Mouse (Mus musculus) midbrain, embryonic 13.5 days (tissue): ENCODE measurements around the gene Isyna1. TPM values are rescaled to one million over a fixed set of nuclear protein-coding genes. Genes with fewer than 3 reads are reported as not detected.
"Not testable (repeated sequence)": the region's sequence is repeated elsewhere in the genome, so short reads cannot be mapped to it uniquely, and the experiment has no call there.

Experiments
- ATAC-seq: fragments of 200-750 bp; cut with Nextera tagmentation; 2 replicates; pipeline ENCODE4 v1.8.0; 2017; ENCODE audit warnings: mild to moderate bottlenecking, moderate TSS enrichment, moderate library complexity
- H3K27ac ChIP-seq: fragments of 300-500 bp; sonication (generic); 2 replicates; pipeline ENCODE4 v1.5.1; 2015; ENCODE audit warnings: inconsistent platforms, mild to moderate bottlenecking, moderate library complexity
- H3K27me3 ChIP-seq: fragments of 300-500 bp; sonication (generic); 2 replicates; pipeline ENCODE4 v1.6.1; 2015; ENCODE audit warnings: mild to moderate bottlenecking, inconsistent platforms
- H3K36me3 ChIP-seq: fragments of 300-500 bp; sonication (generic); 2 replicates; pipeline ENCODE4 v1.6.1; 2015; ENCODE audit warnings: mild to moderate bottlenecking, inconsistent platforms
- H3K4me1 ChIP-seq: fragments of 300-500 bp; sonication (generic); replicated peaks from 2 replicates; pipeline ENCODE4 v1.6.1; 2015; ENCODE audit warnings: inconsistent platforms
- H3K4me2 ChIP-seq: fragments of 300-500 bp; sonication (generic); replicated peaks from 2 replicates; pipeline ENCODE4 v1.6.1; 2015; ENCODE audit warnings: moderate library complexity, mild to moderate bottlenecking, inconsistent platforms
- H3K4me3 ChIP-seq: fragments of 300-500 bp; sonication (generic); replicated peaks from 2 replicates; pipeline ENCODE4 v1.5.1; 2015; ENCODE audit warnings: mild to moderate bottlenecking, inconsistent platforms
- H3K9ac ChIP-seq: fragments of 300-500 bp; sonication (generic); replicated peaks from 2 replicates; pipeline ENCODE4 v1.6.1; 2015; ENCODE audit warnings: mild to moderate bottlenecking, inconsistent platforms
- H3K9me3 ChIP-seq: fragments of 300-500 bp; sonication (generic); 2 replicates; pipeline ENCODE4 v1.6.1; 2016; ENCODE audit warnings: mild to moderate bottlenecking, inconsistent platforms
- WGBS: fragments of 180-500 bp; shearing (Covaris S2); methylation state at CpG from one replicate; pipeline ENCODE4 v1.1.7; 2015; 5-methylcytosine and 5-hydroxymethylcytosine counted together
- polyA plus RNA-seq: library from polyadenylated mRNA; unstranded; fragments of >200 nt; fragmentation: Nextera tagmentation; extraction: Ambion mirVana; gene quantifications from 2 replicates; pipeline ENCODE4 v1.2.1, GENCODE M21; 2015

The Isyna1 gene
- polyA plus RNA-seq, 1 experiment from 2014 or later = 133 TPM

DNA sequence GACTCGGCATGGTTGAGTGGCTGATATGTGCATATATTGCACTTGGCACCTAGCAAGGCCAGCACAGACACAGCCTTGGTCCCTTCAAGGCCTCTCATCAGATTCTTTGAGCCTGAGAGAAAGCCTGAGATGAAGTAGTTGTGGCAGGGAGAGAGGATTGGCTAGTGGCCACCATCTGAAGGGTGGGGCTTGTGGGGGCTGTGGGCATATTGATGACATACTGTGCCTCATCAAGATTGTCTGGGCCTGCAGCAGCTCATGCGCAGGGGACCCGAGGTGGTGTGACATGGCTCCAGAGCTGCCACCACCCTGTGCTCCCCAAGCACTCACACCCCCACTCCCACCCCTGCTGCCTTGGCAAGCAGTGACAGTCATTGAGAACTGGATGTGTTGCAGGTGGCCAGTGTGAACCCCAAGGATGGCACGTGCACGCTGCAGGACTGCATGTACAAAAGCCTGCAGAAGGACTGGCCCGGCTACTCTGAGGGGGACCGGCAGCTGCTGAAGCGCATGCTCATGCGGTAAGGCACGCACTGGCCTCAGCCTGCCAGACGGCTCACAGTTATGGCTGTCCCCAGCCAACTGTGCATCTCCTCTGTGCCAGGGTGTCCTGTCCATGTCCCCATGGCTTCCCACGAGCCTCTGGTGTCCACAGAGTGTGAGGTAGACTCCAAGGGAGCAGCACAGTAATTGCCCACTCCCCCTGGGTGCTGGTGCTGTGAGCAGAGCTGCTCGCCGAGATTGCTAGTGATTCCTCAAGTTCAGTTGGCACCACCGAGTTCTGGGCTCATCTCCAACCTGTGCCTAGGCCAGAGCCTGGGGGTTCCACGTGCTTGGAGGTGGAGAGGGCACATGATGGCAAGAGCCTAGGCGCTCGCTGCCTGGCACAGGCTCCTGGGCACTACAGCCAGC lies 10.4 kb upstream of the Isyna1 start:
- Histone ChIP-seq H3K9ac (no peak overlapping the region), H3K4me1 (no peaks in the 10 kb centered on the region), H3K27me3 (no peaks in the 10 kb centered on the region), H3K27ac (no peak overlapping the region), H3K36me3 (peaks cover 92% of the 10 kb centered on the region), H3K4me2 (no peak overlapping the region), H3K9me3 (no peaks in the 10 kb centered on the region), H3K4me3 (no peak overlapping the region)
- 90% methylated on average over 18 of the region's 18 CpGs for WGBS
- ATAC-seq = no peak

DNA sequence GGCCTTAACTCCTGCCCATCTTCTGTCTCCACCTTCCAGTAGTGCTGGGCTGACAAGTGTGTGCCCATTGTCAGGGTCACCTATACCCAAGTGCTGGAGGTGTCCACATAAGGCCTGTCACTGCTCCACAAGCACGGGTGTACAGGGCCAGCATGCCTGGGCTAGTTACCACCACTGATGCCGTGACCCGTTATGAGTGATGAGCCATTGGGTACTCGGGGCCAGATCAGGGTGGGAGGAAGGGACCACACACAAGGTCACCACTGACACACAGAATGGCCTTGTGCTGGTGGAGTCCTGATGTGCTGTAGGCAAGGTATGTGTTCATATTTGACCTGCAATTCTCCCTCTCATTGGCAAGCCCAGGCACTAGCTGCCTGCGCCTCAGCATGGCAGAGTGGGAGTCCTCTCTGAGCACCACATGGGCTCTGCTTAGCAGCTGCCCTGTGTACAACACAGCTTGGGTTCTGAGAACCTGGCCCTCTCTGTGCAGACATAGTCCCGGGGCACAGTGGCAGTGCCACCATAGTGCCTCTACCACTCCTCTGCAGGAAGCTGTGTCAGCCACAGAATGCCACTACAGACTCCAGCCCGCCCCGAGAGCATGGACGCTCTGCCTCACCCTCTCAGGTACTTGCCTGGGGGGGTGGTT lies 9.4 kb upstream of the Isyna1 start:
- Histone ChIP-seq H3K4me2 (no peak overlapping the region), H3K27ac (0 out of 2 replicates have a peak overlapping the region, but pooled peaks have one; percentile 30), H3K9ac (no peak overlapping the region), H3K9me3 (no peaks in the 10 kb centered on the region), H3K4me3 (no peak overlapping the region), H3K36me3 (peaks cover 95% of the 10 kb centered on the region), H3K27me3 (no peaks in the 10 kb centered on the region), H3K4me1 (no peaks in the 10 kb centered on the region)
- peak; percentile 55 for ATAC-seq
- 92% methylated on average over 9 of the region's 9 CpGs for WGBS

DNA sequence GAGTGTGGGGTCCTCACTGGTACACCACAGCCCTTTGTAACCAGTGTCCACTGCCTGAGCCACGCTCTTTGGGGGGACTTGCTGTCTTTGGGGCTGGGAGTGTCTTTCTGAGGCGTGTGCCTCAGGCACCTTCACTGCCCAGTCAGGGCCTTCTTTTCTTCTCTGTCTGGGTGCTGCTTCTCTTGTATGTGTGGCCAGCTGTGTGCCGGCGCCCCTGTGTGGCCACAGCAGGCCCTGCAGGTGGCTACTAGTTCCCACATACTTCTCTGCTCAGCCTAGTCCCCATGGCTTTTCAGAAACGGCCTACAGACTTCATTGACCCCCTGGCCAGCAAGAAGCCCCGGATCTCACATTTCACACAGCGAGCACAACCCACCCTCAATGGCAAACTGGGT lies 8.9 kb upstream of the Isyna1 start:
- WGBS = 40% methylated on average over 7 of the region's 7 CpGs
- Histone ChIP-seq H3K9me3 (no peaks in the 10 kb centered on the region), H3K4me1 (no peaks in the 10 kb centered on the region), H3K27me3 (no peaks in the 10 kb centered on the region), H3K9ac (no peak overlapping the region), H3K4me3 (no peak overlapping the region), H3K4me2 (no peak overlapping the region), H3K36me3 (peaks cover 97% of the 10 kb centered on the region), H3K27ac (0 out of 2 replicates have a peak overlapping the region, but pooled peaks have one; percentile 30)
- ATAC-seq = peak; percentile 63

DNA sequence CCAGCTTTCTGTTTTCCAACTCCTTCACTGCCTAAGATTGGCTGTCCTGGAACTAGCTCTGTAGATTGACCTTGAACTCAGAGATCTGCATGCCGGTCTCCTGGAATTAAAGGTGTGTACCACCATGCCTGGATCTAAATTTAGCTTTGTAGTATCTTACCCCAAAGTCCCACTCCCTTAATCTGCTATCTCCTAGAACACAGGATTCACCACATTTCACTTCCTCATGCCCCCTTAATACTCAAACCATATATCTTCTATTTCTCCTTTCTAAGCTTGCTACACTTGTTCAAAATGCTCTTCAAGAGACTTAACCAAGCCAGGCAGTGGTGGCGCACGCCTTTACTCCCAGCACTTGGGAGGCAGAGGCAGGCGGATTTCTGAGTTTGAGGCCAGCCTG lies 6.2 kb upstream of the Isyna1 start:
- not testable (repeated sequence) for H3K4me1 ChIP-seq, H3K27ac ChIP-seq, ATAC-seq, H3K27me3 ChIP-seq, H3K9me3 ChIP-seq, H3K9ac ChIP-seq, H3K4me2 ChIP-seq, H3K4me3 ChIP-seq
- 97% methylated on average over 4 of the region's 4 CpGs for WGBS
- peaks cover 91% of the 10 kb centered on the region for H3K36me3 ChIP-seq

DNA sequence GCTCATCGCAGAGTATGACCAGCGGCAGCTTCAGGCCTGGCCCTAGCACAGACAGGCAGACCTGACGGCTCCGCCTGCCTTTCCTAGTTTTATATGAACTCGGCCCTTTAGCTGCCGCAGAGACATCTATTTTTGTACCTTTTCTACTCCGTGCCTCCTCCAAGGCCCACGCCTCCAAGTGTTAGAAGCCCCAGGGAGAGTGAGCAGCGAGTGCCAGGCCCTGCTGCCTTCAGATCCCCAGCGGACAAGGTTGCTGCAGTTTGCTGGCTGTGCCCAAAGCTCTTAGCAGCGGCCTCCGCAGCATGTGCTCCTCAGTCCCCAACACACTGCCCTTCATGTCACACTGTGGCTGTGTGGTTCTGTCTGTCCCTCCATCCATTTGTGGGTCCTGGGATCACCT lies 2.6 kb upstream of the Isyna1 start:
- Histone ChIP-seq H3K9ac (no peak overlapping the region), H3K9me3 (no peaks in the 10 kb centered on the region), H3K4me3 (no peak overlapping the region), H3K36me3 (peaks cover 64% of the 10 kb centered on the region), H3K4me2 (no peak overlapping the region), H3K27me3 (peaks cover 15% of the 10 kb centered on the region), H3K4me1 (peaks cover 32% of the 10 kb centered on the region), H3K27ac (no peak overlapping the region)
- WGBS = 90% methylated on average over 12 of the region's 12 CpGs
- no peak for ATAC-seq

DNA sequence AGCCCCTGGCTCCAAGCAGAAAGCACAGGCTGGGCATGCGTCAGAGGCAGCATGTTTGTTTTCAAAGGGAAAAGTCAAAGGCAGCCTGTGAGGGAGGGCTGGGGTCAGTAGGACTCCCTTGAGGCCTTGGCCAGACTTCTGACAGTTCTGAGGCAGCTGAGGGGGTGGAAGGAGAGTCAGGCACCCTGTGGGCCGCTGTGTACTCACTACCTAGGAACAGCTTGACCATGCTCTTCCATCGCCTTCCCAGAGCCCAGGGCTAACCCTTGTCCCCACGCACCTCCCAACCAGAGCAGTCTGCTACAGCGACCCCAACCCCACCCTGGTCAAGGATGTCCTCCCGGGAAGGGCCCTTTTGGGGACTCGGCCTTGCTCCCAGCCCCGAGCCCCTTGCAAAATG lies 1.0 kb upstream of the Isyna1 start:
- H3K27me3 ChIP-seq = peaks cover 23% of the 10 kb centered on the region
- peak overlapping the region; percentile 97; the same call in 1 of the 2 replicates for H3K4me2 ChIP-seq
- H3K4me1 ChIP-seq = peaks cover 48% of the 10 kb centered on the region
- H3K36me3 ChIP-seq = peaks cover 55% of the 10 kb centered on the region
- H3K9me3 ChIP-seq = no peaks in the 10 kb centered on the region
- no peak overlapping the region for H3K4me3 ChIP-seq
- WGBS = 48% methylated on average over 8 of the region's 8 CpGs
- H3K27ac ChIP-seq = peak overlapping the region; percentile 20; the same call in 1 of the 2 replicates
- H3K9ac ChIP-seq = peak overlapping the region; percentile 28; the same call in 1 of the 2 replicates
- no peak for ATAC-seq

DNA sequence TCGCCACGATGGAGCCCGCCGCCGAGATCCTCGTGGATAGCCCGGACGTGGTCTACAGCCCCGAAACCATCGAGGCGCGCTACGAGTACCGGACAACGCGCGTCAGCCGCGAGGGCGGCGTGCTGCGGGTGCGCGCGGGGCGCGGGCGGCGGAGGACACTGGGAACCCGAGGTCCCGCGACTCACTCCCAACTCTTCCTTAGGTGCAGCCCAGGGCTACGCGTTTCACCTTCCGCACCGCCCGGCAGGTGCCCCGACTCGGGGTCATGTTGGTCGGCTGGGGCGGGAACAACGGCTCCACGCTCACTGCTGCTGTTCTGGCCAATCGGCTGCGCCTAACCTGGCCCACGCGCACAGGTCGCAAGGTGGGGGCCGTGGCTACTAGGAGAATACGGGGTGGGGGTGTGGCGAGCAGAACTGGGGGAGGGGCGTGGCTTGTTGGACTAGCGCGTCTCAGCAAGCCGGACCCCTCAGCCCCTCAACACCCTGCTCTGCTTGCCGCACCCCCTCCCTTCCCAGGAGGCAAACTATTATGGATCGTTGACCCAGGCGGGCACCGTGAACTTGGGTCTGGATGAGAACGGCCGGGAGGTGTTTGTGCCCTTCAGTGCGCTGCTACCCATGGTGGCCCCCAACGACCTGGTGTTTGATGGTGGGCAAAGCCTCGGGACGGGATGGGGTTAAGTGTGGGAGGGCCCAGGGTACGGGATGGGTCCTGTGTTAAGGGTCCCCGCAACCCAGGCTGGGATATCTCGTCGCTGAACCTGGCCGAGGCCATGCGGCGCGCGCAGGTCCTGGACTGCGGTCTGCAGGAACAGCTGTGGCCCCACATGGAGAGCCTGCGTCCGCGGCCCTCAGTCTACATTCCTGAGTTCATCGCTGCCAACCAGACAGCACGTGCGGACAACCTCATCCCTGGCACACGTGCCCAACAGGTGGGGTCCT lies 720 bp downstream of the Isyna1 start:
- peak overlapping the region; percentile 69 for H3K27ac ChIP-seq
- WGBS = 10% methylated on average over 82 of the region's 82 CpGs

DNA sequence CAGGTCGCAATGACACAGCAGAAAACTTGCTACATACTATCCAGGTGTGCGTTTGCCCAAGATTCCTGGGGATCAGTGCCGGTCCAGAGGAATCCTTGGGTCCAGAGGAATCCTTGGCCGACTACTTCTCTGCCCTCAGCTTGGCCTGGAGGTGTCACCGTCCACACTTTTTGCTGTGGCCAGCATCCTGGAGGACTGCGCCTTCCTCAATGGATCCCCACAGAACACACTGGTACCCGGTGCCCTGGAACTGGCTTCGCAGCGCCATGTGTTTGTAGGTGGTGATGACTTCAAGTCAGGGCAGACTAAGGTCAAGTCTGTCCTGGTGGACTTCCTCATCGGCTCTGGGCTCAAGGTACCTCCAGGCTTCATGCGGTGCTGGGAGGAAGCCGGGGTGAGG lies 1.6 kb downstream of the Isyna1 start:
- WGBS = 95% methylated on average over 12 of the region's 12 CpGs

More for the DNA sequence above, 720 bp downstream of the Isyna1 start:
- H3K36me3 ChIP-seq = peaks cover 40% of the 10 kb centered on the region
- ATAC-seq = peak; percentile 17
- peaks cover 26% of the 10 kb centered on the region for H3K27me3 ChIP-seq
- H3K4me3 ChIP-seq = peak overlapping the region; percentile 59
- peak overlapping the region; percentile 78 for H3K9ac ChIP-seq
- H3K4me2 ChIP-seq = peak overlapping the region; percentile 97
- no peaks in the 10 kb centered on the region for H3K9me3 ChIP-seq
- H3K4me1 ChIP-seq = peaks cover 65% of the 10 kb centered on the region

DNA sequence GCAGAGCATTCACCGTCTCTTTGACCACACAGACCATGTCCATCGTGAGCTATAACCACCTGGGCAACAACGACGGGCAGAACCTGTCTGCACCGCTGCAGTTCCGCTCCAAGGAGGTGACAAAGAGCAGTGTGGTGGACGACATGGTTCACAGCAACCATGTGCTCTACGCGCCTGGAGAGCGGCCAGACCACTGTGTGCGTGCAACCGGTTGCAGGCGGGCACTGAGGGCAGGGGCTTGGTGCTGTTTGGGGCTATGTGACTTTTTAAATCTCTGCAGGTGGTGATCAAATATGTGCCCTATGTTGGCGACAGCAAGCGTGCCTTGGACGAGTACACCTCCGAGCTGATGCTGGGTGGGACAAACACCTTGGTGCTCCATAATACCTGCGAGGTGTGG lies 2.0 kb downstream of the Isyna1 start:
- Histone ChIP-seq H3K27ac (no peak overlapping the region), H3K4me1 (peaks cover 79% of the 10 kb centered on the region), H3K9ac (no peak overlapping the region), H3K27me3 (peaks cover 26% of the 10 kb centered on the region), H3K4me2 (no peak overlapping the region), H3K9me3 (no peaks in the 10 kb centered on the region), H3K36me3 (peaks cover 29% of the 10 kb centered on the region), H3K4me3 (no peak overlapping the region)
- 95% methylated on average over 18 of the region's 18 CpGs for WGBS
- no peak for ATAC-seq

More for the DNA sequence above, 1.6 kb downstream of the Isyna1 start:
- Histone ChIP-seq H3K27ac (no peak overlapping the region), H3K36me3 (peaks cover 31% of the 10 kb centered on the region), H3K4me2 (peak overlapping the region; percentile 97), H3K27me3 (peaks cover 26% of the 10 kb centered on the region), H3K4me1 (peaks cover 75% of the 10 kb centered on the region), H3K4me3 (no peak overlapping the region), H3K9me3 (no peaks in the 10 kb centered on the region), H3K9ac (no peak overlapping the region)
- ATAC-seq = no peak

DNA sequence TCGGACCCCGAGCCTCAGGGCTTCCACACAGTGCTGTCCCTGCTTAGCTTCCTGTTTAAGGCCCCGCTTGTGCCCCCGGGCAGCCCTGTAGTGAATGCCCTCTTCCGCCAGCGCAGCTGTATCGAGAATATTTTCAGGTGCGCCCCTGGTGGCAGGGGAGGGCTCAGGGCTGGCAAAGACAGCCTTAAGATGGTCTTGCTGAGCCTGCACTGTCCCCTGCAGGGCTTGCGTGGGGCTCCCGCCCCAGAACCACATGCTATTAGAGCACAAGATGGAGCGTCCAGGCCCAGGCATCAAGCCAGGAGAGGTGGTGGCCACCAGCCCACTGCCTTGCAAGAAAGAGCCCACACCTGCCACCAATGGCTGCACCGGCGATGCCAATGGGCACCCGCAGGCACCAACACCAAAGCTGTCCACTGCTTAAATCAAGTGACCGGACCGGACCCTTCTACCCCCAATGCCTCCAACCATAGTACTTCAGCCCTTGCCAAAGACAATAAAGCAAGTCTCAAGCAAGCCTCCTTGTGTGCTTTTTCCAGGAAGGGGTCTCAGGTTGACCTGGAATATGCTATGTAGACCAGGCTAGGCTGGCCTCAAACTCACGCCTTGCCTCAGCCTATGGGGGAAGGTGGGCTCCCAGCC lies 2.7 kb downstream of the Isyna1 start:
- WGBS = 83% methylated on average over 17 of the region's 17 CpGs

More for the DNA sequence above, 2.7 kb downstream of the Isyna1 start:
- H3K9me3 ChIP-seq = no peaks in the 10 kb centered on the region
- no peak for ATAC-seq
- peak overlapping the region; percentile 76 for H3K4me2 ChIP-seq
- peaks cover 85% of the 10 kb centered on the region for H3K4me1 ChIP-seq
- H3K4me3 ChIP-seq = peak overlapping the region; percentile 43; the same call in 1 of the 2 replicates
- peaks cover 26% of the 10 kb centered on the region for H3K27me3 ChIP-seq
- H3K36me3 ChIP-seq = peaks cover 25% of the 10 kb centered on the region
- H3K27ac ChIP-seq = no peak overlapping the region
- H3K9ac ChIP-seq = peak overlapping the region; percentile 77
